Comparison of ENCODE assay signal across 24 mouse cellular contexts in genomic region chr3:83580766-83581165, GRCm38 (mm10).
DNase-seq lines count a peak whose midpoint lies in the region; ATAC-seq and TF ChIP-seq lines count a peak whose summit lies in the region.
"Had no signal": no experiment of that assay in that cellular context is flagged by ENCODE, and none has a peak within 500 bp of the region (broad histone marks: within the 10 kb centered on the region; RNA-seq: fewer than 3 reads in every experiment).

No protein-coding gene starts in this region.

- H3K4me1 ChIP-seq in forebrain, embryonic 14.5 days (ENCODE audit: control insufficient read depth, insufficient read depth, low read length) = no peaks in the 10 kb centered on the region
- peaks cover 6% of the 10 kb centered on the region; the same call in 1 of the 2 replicates for H3K4me1 ChIP-seq in forebrain, embryonic 12.5 days
- H3K4me1 ChIP-seq in forebrain, postnatal 0 days (ENCODE audit: insufficient read depth) = no peaks in the 10 kb centered on the region
- H3K4me1 ChIP-seq: heart, embryonic 10.5 days; heart, embryonic 15.5 days; kidney, embryonic 15.5 days; liver, embryonic 12.5 days; midbrain, embryonic 13.5 days had no signal

- peak; percentile 48; the same call in 1 of the 2 replicates for ATAC-seq in forebrain, embryonic 14.5 days
- no peak for ATAC-seq in forebrain, embryonic 12.5 days (ENCODE audit: low FRiP score)
- peak; percentile 65 for ATAC-seq in forebrain, postnatal 0 days
- ATAC-seq: liver, embryonic 12.5 days; liver, postnatal 0 days; midbrain, embryonic 13.5 days; Patski had no signal

- WGBS in forebrain, embryonic 14.5 days = 64% methylated on average over 4 of the region's 4 CpGs
- WGBS in forebrain, embryonic 12.5 days = 66% methylated on average over 4 of the region's 4 CpGs
- 56% methylated on average over 4 of the region's 4 CpGs for WGBS in forebrain, postnatal 0 days

- H3K4me2 ChIP-seq in forebrain, embryonic 14.5 days (ENCODE audit: low read length) = no peak overlapping the region
- no peak overlapping the region for H3K4me2 ChIP-seq in forebrain, embryonic 12.5 days
- H3K4me2 ChIP-seq in forebrain, postnatal 0 days (ENCODE audit: low read depth) = no peak overlapping the region
- H3K4me2 ChIP-seq: heart, embryonic 15.5 days; hindbrain, embryonic 13.5 days; kidney, embryonic 15.5 days; limb, embryonic 13.5 days; liver, embryonic 12.5 days; midbrain, embryonic 13.5 days had no signal

- H3K9ac ChIP-seq in forebrain, embryonic 14.5 days (ENCODE audit: low read length) = no peak overlapping the region
- H3K9ac ChIP-seq in forebrain, embryonic 12.5 days = no peak overlapping the region
- no peak overlapping the region for H3K9ac ChIP-seq in forebrain, postnatal 0 days
- H3K9ac ChIP-seq: heart, embryonic 15.5 days; hindbrain, embryonic 13.5 days; kidney, embryonic 15.5 days; limb, embryonic 13.5 days; liver, embryonic 12.5 days; liver, postnatal 0 days; midbrain, embryonic 13.5 days had no signal

- peak; percentile 28 for DNase-seq in forebrain, embryonic 14.5 days (ENCODE audit: low spot score)
- peak; percentile 20 for DNase-seq in brain, adult 2 months (ENCODE audit: low read depth, low spot score)
- peak; percentile 51 for DNase-seq in embryo, embryonic 11 days
- DNase-seq in forebrain, postnatal 0 days = no peak
- DNase-seq in right cerebral cortex, postnatal 25 days = no peak
- no peak for DNase-seq in retina, postnatal 1 day
- no peak for DNase-seq in right cerebral cortex, postnatal 36 days (ENCODE audit: low spot score in 2 of 2)
- DNase-seq: adrenal gland, postnatal 25 days; cerebellum, adult 2 months; cerebellum, postnatal 25 days; gastrocnemius, postnatal 10 days; kidney, adult 18-20 months; kidney, postnatal 25 days; liver, postnatal 0 days; thymus, postnatal 4 days had no signal

- no peak overlapping the region for H3K4me3 ChIP-seq in forebrain, embryonic 14.5 days (ENCODE audit: low read depth, low read length)
- H3K4me3 ChIP-seq in forebrain, embryonic 12.5 days (replicated peaks) = no peak overlapping the region
- H3K4me3 ChIP-seq in forebrain, postnatal 0 days (ENCODE audit: low read depth, low read length) = no peak overlapping the region
- H3K4me3 ChIP-seq: heart, embryonic 10.5 days; heart, embryonic 15.5 days; hindbrain, embryonic 13.5 days; kidney, embryonic 15.5 days; limb, embryonic 13.5 days; liver, embryonic 12.5 days; midbrain, embryonic 13.5 days had no signal

- H3K36me3 ChIP-seq in forebrain, embryonic 14.5 days (ENCODE audit: control insufficient read depth, insufficient read depth, low read length) = no peaks in the 10 kb centered on the region
- no peaks in the 10 kb centered on the region for H3K36me3 ChIP-seq in forebrain, embryonic 12.5 days (replicated peaks)
- H3K36me3 ChIP-seq in forebrain, postnatal 0 days (ENCODE audit: insufficient read depth) = no peaks in the 10 kb centered on the region
- H3K36me3 ChIP-seq: heart, embryonic 10.5 days; heart, embryonic 15.5 days; hindbrain, embryonic 13.5 days; kidney, embryonic 15.5 days; limb, embryonic 13.5 days; liver, embryonic 12.5 days; midbrain, embryonic 13.5 days had no signal

- H3K27ac ChIP-seq in forebrain, embryonic 14.5 days (ENCODE audit: low read depth, low read length) = no peak overlapping the region
- H3K27ac ChIP-seq in forebrain, embryonic 12.5 days = no peak overlapping the region
- no peak overlapping the region for H3K27ac ChIP-seq in forebrain, postnatal 0 days (ENCODE audit: low read depth, low read length)
- H3K27ac ChIP-seq: heart, embryonic 10.5 days; heart, embryonic 15.5 days; hindbrain, embryonic 13.5 days; kidney, embryonic 15.5 days; limb, embryonic 13.5 days; liver, embryonic 12.5 days; midbrain, embryonic 13.5 days had no signal

- no peaks in the 10 kb centered on the region for H3K27me3 ChIP-seq in forebrain, embryonic 14.5 days (replicated peaks; ENCODE audit: control insufficient read depth, insufficient read depth, low read length)
- no peaks in the 10 kb centered on the region for H3K27me3 ChIP-seq in forebrain, embryonic 12.5 days
- H3K27me3 ChIP-seq in forebrain, postnatal 0 days (ENCODE audit: insufficient read depth, low read length) = no peaks in the 10 kb centered on the region
- H3K27me3 ChIP-seq: heart, embryonic 15.5 days; kidney, embryonic 15.5 days; limb, embryonic 13.5 days; liver, embryonic 12.5 days had no signal

- no peak for TF ChIP-seq CTCF in forebrain, postnatal 0 days (IDR thresholded peaks at IDR 0.05; ENCODE audit: low read depth)

- no peaks in the 10 kb centered on the region for H3K9me3 ChIP-seq in forebrain, embryonic 14.5 days (replicated peaks; ENCODE audit: control insufficient read depth, low read length)
- H3K9me3 ChIP-seq in forebrain, embryonic 12.5 days = no peaks in the 10 kb centered on the region
- H3K9me3 ChIP-seq in forebrain, postnatal 0 days (ENCODE audit: low read length) = no peaks in the 10 kb centered on the region
- H3K9me3 ChIP-seq: heart, embryonic 10.5 days; heart, embryonic 15.5 days; kidney, embryonic 15.5 days; limb, embryonic 13.5 days; liver, embryonic 12.5 days had no signal

Comparison
In these comparisons a context has a peak if more than half of its experiments do, and no peak if none do; other contexts are left out.
1. DNase-seq: peak in forebrain, embryonic 14.5 days (single experiment), brain, adult 2 months (single experiment) and embryo, embryonic 11 days (single experiment); none in forebrain, postnatal 0 days (single experiment), right cerebral cortex, postnatal 25 days (single experiment), retina, postnatal 1 day (single experiment) and right cerebral cortex, postnatal 36 days (0 of 2).